Mouse (Mus musculus) kidney, postnatal 0 days (tissue): ENCODE measurements around the gene Ppp1r3d. TPM values are rescaled to one million over a fixed set of nuclear protein-coding genes. Genes with fewer than 3 reads are reported as not detected.

Experiments used
- ATAC-seq: fragments of 200-750 bp; cut with Nextera tagmentation; replicated peaks from 2 replicates; pipeline ENCODE4 v1.8.0; 2017; ENCODE audit warnings: low read depth, moderate number of reproducible peaks, moderate TSS enrichment, moderate library complexity; ENCODE audit not compliant: low FRiP score
- DNase-seq: peaks from one replicate; pipeline ENCODE4 v3.0.0-alpha.2; 2016; ENCODE audit warnings: low spot score
- H3K27ac ChIP-seq: fragments of 300-500 bp; sonication (generic); 2 replicates; pipeline ENCODE4 v1.5.1; 2014; ENCODE audit warnings: mild to moderate bottlenecking
- H3K27me3 ChIP-seq: fragments of 300-500 bp; sonication (generic); 2 replicates; pipeline ENCODE4 v1.6.1; 2014; ENCODE audit warnings: low read length, mixed read lengths; ENCODE audit not compliant: insufficient read depth
- H3K36me3 ChIP-seq: fragments of 300-500 bp; sonication (generic); 2 replicates; pipeline ENCODE4 v1.6.1; 2014; ENCODE audit warnings: low read length, mixed read lengths; ENCODE audit not compliant: insufficient read depth
- H3K4me1 ChIP-seq: fragments of 300-500 bp; sonication (generic); replicated peaks from 2 replicates; pipeline ENCODE4 v1.6.1; 2014; ENCODE audit warnings: antibody characterized with exemption, low read length, mixed read lengths; ENCODE audit not compliant: insufficient read depth
- H3K4me2 ChIP-seq: fragments of 300-500 bp; sonication (generic); 2 replicates; pipeline ENCODE4 v1.6.1; 2014; ENCODE audit warnings: mild to moderate bottlenecking, low read length, moderate library complexity, mixed read lengths
- H3K4me3 ChIP-seq: fragments of 300-500 bp; sonication (generic); replicated peaks from 2 replicates; pipeline ENCODE4 v1.5.1; 2014; ENCODE audit warnings: low read depth, low read length
- H3K9ac ChIP-seq: fragments of 300-500 bp; sonication (generic); 2 replicates; pipeline ENCODE4 v1.6.1; 2014; ENCODE audit warnings: low read depth, low read length
- H3K9me3 ChIP-seq: fragments of 300-500 bp; sonication (generic); replicated peaks from 2 replicates; pipeline ENCODE4 v1.6.1; 2016; ENCODE audit warnings: low read length, inconsistent platforms, mixed read lengths
- CTCF ChIP-seq: IDR thresholded peaks from 2 replicates; pipeline ENCODE4 v1.5.1; 2016; ENCODE audit warnings: antibody characterized with exemption, low read depth, mild to moderate bottlenecking, moderate library complexity
- WGBS: fragments of 180-500 bp; shearing (Covaris S2); extraction: QIAGEN DNeasy Blood & Tissue Kit; methylation state at CpG from one replicate; pipeline ENCODE4 v1.1.7; 2014; 5-methylcytosine and 5-hydroxymethylcytosine counted together
- polyA plus RNA-seq: library from polyadenylated mRNA; unstranded; fragments of >200 nt; fragmentation: Nextera tagmentation; extraction: Ambion mirVana; gene quantifications from 2 replicates; pipeline ENCODE4 v1.2.1, GENCODE M21; 2015

The Ppp1r3d gene
- polyA plus RNA-seq, 1 experiment from 2014 or later = 2.2 TPM

GRCm38 (mm10) chr2:178449386-178449785 lies 35.1 kb upstream of the Ppp1r3d start:
- Histone ChIP-seq H3K4me3 (no peak overlapping the region), H3K4me1 (no peaks in the 10 kb centered on the region), H3K27ac (no peak overlapping the region), H3K4me2 (no peak overlapping the region), H3K27me3 (no peaks in the 10 kb centered on the region), H3K36me3 (no peaks in the 10 kb centered on the region), H3K9me3 (no peaks in the 10 kb centered on the region), H3K9ac (no peak overlapping the region)
- TF ChIP-seq CTCF = no peak
- 68% methylated on average over 4 of the region's 4 CpGs for WGBS
- DNase-seq = no peak
- ATAC-seq = no peak

GRCm38 (mm10) chr2:178437311-178437710 lies 23.0 kb upstream of the Ppp1r3d start:
- no peaks in the 10 kb centered on the region for H3K4me1 ChIP-seq
- H3K4me2 ChIP-seq = no peak overlapping the region
- no peaks in the 10 kb centered on the region for H3K36me3 ChIP-seq
- no peak for DNase-seq
- no peak overlapping the region for H3K27ac ChIP-seq
- no peak for TF ChIP-seq CTCF
- no peaks in the 10 kb centered on the region for H3K9me3 ChIP-seq
- 59% methylated on average over 9 of the region's 9 CpGs for WGBS
- H3K4me3 ChIP-seq = no peak overlapping the region
- no peak for ATAC-seq
- no peaks in the 10 kb centered on the region for H3K27me3 ChIP-seq
- no peak overlapping the region for H3K9ac ChIP-seq

GRCm38 (mm10) chr2:178433903-178434302 lies 19.6 kb upstream of the Ppp1r3d start:
- WGBS = 85% methylated on average over 2 of the region's 2 CpGs
- 0 out of 2 replicates have a peak, but pooled peaks cover 7% of the 10 kb centered on the region for H3K4me1 ChIP-seq
- no peaks in the 10 kb centered on the region for H3K9me3 ChIP-seq
- ATAC-seq (no peak), DNase-seq (no peak)
- H3K27ac ChIP-seq = no peak overlapping the region
- no peaks in the 10 kb centered on the region for H3K27me3 ChIP-seq
- H3K4me3 ChIP-seq = no peak overlapping the region
- no peak overlapping the region for H3K9ac ChIP-seq
- H3K4me2 ChIP-seq = no peak overlapping the region
- no peak for TF ChIP-seq CTCF
- H3K36me3 ChIP-seq = no peaks in the 10 kb centered on the region

GRCm38 (mm10) chr2:178433495-178433894 lies 19.2 kb upstream of the Ppp1r3d start:
- H3K27ac ChIP-seq = no peak overlapping the region
- no peak overlapping the region for H3K4me2 ChIP-seq
- no peak overlapping the region for H3K4me3 ChIP-seq
- TF ChIP-seq CTCF = no peak
- DNase-seq = no peak
- H3K9ac ChIP-seq = no peak overlapping the region
- 0 out of 2 replicates have a peak, but pooled peaks cover 7% of the 10 kb centered on the region for H3K4me1 ChIP-seq
- no peaks in the 10 kb centered on the region for H3K36me3 ChIP-seq
- H3K9me3 ChIP-seq = no peaks in the 10 kb centered on the region
- WGBS = 71% methylated on average over 2 of the region's 2 CpGs
- ATAC-seq = no peak
- H3K27me3 ChIP-seq = no peaks in the 10 kb centered on the region

GRCm38 (mm10) chr2:178430231-178430630 lies 16.0 kb upstream of the Ppp1r3d start, which contains the start of gene Cdh26:
Gene Cdh26 (plus strand): TSS chr2:178430531.
- DNase-seq (no peak), ATAC-seq (no peak)
- H3K4me2 ChIP-seq = no peak within 1 kb of the TSS
- WGBS = 94% methylated on average over 4 of the region's 4 CpGs
- H3K36me3 ChIP-seq = no peaks in the 10 kb centered on the region
- no peak within 1 kb of the TSS for H3K27ac ChIP-seq
- no peaks in the 10 kb centered on the region for H3K9me3 ChIP-seq
- H3K9ac ChIP-seq = no peak within 1 kb of the TSS
- no peaks in the 10 kb centered on the region for H3K27me3 ChIP-seq
- no peak within 1 kb of the TSS for H3K4me3 ChIP-seq
- no peak for TF ChIP-seq CTCF
- 0 out of 2 replicates have a peak, but pooled peaks cover 7% of the 10 kb centered on the region for H3K4me1 ChIP-seq

GRCm38 (mm10) chr2:178429426-178429825 lies 15.2 kb upstream of the Ppp1r3d start:
- no peak overlapping the region for H3K27ac ChIP-seq
- no peak overlapping the region for H3K4me3 ChIP-seq
- no peaks in the 10 kb centered on the region for H3K27me3 ChIP-seq
- H3K4me2 ChIP-seq = no peak overlapping the region
- H3K36me3 ChIP-seq = no peaks in the 10 kb centered on the region
- TF ChIP-seq CTCF = no peak
- no peak overlapping the region for H3K9ac ChIP-seq
- WGBS = 61% methylated on average over 6 of the region's 6 CpGs
- no peak for ATAC-seq
- no peak for DNase-seq
- 0 out of 2 replicates have a peak, but pooled peaks cover 7% of the 10 kb centered on the region for H3K4me1 ChIP-seq
- no peaks in the 10 kb centered on the region for H3K9me3 ChIP-seq

GRCm38 (mm10) chr2:178428676-178429075 lies 14.4 kb upstream of the Ppp1r3d start:
- WGBS = 89% methylated on average over 4 of the region's 4 CpGs
- ATAC-seq (no peak), DNase-seq (no peak)
- Histone ChIP-seq H3K36me3 (no peaks in the 10 kb centered on the region), H3K27me3 (no peaks in the 10 kb centered on the region), H3K4me3 (no peak overlapping the region), H3K4me1 (0 out of 2 replicates have a peak, but pooled peaks cover 7% of the 10 kb centered on the region), H3K9me3 (no peaks in the 10 kb centered on the region), H3K27ac (no peak overlapping the region), H3K4me2 (no peak overlapping the region), H3K9ac (no peak overlapping the region)
- no peak for TF ChIP-seq CTCF
